Mouse (Mus musculus) R1 (cell line): ENCODE measurements around the gene D030056L22Rik.

Source experiments
- DNase-seq: peaks from one replicate; pipeline ENCODE4 v3.0.0-alpha.2; 2018; ENCODE audit warnings: low read depth, low spot score

D030056L22Rik gene

DNA sequence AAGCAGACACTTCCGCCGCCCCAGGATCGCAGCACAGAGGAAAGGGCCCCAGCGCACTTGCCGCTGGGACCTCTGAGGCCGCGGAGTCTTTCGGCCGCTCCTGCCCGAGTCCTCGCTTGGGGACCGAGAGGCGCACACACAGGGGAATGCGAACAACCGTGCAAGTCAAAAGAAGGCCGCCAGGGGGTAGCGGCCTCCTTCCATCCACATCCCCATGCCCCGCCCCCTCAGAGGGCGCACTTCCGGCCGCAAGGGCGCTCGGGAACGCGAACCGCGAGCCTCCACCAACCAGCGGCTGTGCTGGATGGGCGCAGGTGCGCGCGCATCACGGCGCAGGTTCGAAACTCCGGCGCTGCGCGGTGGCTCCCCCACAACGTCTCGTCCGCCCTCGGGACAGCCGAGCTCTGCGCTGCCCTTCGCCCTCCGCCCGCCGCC is at the start of gene D030056L22Rik:
TSS of gene D030056L22Rik (plus strand) at position 328 of the 435 bp plus-strand sequence.
- peak; percentile 98 for DNase-seq

DNA sequence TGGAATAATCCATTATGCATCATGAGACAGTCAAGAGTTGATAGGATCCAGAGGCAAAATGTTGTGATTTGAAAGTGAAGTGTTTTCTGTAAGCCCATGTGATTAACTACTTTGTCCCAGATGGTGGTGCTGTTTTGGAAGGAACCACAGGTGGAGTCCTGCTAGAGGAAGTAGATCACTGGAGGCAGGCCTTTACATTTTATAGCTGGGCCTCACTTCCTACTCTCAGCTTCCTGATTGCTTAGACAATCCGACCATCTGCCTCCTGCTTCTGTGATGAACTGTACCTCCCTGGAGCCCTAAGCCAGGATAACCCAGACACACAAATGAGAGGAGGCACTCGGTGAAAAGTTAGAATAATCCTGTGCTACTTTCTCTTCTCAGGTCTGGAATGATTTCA is 49.1 kb upstream of the D030056L22Rik start:
- peak; percentile 72 for DNase-seq

DNA sequence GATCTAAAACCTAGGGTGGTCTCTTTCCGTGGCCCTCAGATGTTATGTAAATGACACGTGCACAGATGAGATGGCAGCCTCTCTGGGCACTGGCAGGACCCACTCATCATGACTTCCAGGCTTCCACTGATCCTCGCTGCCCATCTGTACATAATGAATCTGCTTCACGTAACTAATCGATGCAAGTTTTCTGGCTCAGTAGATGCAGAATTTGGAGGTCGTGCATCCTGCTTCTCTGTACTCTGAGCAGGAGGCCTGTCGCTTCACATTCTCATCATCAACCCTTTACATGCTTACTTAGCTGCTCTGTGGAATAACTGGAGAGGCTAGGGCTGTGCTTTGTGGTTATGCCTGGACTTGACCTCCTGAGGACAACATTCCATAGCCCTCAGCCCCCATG is 46.0 kb upstream of the D030056L22Rik start:
- DNase-seq = no peak

DNA sequence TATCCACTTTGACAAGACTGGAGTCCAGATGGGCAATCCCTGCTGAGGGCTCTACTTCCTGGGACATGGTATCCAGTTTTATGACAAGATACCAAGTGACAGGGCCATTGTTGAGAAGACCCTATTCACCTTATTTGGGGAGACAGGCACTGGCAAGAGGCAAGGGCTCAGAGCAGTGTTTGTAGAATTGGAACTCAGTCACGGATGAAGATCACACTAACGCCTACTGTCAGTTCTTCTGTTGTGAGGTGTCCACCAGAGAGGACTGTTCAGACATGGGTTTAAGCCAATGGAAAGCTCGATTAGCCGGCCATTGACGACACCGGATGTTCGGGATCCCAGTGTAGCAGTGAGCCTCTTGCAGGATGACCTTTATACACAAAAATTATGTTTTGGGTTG is 43.4 kb upstream of the D030056L22Rik start:
- no peak for DNase-seq

DNA sequence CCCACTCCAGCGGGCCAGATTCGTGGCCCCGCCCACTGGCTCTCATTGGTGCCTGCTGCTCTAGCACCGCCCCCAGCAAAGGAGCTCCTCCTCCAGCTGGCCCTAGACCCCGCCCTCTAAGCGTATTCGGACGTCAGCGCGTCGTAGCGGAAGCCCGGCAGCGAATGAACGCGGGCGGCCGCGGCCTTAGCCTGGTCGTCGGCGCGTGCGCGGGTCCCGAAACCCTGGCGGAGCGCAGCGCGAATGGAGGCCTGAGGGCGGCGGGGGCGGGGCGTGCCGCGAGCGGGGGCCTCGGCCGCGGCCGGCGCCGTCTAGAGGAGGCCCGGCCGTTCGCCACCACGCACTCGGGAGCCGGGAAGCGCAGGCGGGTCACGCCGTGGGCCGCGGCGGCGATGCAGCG is 42.4 kb upstream of the D030056L22Rik start, which contains the start of gene Carnmt1:
TSS of gene Carnmt1 (plus strand) at position 157 of the 400 bp plus-strand sequence.
- DNase-seq = peak; percentile 95

DNA sequence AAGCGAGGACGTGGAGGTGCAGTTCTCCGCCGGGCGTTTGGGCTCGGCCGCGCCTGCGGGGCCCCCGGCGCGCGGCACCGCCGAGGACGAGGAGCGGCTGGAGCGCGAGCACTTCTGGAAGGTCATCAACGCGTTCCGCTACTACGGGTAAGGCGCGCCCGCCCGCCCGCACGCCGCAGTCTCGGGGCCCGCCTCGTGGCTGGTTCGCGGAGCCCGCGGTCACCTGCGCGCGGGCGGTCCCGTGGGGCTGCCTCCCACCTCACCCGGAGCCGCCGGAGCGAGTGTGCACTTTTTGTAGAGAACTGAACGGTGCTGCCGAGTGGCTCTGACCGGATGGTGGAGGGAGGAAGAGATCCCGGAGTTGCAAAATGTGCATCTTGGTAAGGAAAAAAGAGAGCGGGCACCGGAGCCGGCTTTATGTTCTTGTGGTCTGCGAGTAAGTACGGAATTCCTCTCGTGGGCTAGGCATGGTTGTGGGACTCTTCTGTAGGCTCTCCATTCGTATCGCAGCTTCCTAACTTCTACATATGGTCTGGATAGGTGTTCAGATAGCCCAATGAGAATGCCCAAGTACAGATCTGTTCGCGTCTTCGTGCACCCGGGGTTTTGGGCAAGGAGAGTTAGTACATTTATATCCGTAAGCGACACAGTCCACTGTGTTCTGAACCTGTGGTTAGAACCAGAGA is 41.8 kb upstream of the D030056L22Rik start:
- DNase-seq = peak; percentile 62

DNA sequence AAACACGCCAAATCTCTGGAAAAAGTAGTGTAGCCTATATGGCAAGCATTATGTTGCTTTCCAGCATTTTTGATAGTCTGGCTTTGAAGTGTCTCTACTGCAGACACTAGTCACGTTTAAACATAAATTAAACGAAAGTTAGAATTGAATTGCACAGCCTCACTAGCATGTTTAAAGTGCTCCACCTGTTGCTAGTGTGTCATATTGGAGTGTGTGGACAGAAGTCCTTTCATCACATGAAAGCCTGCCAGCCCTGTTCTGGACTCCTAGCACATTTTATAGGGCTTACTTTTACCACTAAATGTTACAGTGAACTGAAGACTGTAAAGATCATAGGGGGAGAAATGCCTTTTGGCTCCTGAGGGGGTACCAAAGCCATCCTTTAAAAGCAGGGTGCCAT is 40.5 kb upstream of the D030056L22Rik start:
- no peak for DNase-seq

DNA sequence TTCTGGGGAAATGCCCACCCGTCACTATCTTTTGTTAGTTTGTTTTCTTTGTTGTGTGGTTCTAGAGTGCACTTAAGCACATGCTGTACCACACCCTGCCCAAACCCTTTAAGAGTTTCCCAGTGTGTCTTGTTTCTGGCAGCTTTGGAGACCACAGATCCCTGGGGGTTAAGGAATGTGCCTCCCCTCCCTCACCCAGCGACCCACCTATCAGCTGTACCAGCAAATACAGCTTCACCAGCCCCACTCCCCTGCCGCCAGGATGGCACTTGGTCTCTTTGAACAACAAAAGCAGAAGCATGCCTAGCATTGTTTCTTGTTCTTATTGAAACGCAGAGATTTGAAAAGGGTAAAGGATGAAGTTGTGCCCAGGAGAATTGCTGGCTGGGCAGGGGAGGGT is 39.9 kb upstream of the D030056L22Rik start:
- DNase-seq = peak; percentile 95

DNA sequence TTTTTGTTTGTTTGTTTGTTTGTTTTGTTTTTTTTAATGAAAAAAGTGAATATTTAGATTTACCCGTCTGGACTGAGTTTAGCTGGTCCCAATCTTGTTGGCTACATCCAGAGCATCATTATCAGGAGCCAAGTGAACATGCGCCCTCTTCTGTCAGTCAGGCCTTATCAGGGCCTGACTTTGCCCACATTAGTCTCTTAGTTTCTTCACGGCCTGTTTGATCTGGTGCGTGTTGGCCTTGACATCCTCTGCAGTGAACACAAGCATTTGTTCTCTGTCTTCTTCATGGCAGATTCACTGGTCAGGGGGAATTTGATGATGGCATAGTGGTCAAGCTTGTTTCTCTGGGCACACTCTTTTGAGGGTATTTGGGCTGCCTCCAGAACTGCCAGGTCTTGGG is 30.9 kb upstream of the D030056L22Rik start:
- DNase-seq = no peak

DNA sequence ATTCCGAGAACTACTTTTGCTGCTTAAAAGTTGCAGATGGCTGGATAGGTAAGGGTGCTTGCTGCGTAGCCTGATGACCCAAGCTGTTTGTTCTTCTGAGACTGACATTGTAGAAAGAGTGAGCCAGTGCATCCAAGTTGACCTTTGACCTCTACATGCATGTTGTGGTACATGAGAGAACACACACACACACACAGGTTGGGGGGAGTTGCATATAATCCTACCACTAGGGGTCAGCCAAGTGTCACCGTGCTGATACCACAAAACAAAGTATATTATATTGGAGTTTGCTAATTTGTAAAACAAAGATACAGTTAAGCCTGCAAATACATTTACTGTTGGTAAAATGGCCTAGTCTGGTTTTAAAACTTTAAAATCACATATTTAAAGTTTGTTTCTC is 25.4 kb upstream of the D030056L22Rik start:
- DNase-seq = peak; percentile 78

DNA sequence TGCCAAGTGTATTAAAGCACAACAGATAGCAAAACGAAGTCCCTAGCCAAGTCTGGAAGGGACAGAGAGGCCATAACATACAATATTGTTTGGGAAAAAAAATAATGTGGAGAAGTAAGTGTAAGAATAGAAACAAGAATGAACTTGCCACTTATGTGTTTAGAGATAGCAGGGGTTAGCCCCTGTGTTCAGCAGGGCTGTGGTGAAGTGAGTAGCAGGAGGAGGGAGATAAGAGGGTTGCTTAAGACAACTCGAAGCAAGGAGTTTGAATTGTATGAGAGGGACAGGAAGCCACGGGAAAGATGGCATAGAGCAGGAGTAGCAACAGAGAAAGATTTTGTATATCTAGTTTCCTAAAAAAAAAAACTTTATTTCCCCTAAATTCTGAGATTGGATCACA is 20.8 kb upstream of the D030056L22Rik start:
- no peak for DNase-seq

DNA sequence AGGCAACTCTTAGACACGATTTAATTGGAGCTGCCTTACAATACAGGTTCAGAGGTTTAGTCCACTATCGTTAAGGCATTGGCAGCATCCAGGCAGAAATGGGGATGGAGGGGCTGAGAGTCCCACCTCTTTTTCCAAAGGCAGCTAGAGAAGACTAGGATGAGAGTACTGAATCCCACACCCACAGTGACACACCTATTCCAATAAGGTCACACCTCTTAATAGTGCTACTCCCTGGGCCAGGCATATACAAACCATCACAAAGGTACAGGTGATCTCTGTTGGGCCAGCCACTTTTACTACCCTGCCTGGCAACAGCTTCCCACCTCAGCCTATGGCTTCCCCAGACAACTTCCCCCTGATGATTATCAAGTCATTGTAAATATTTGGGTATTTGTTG is 20.2 kb upstream of the D030056L22Rik start:
- DNase-seq = no peak

DNA sequence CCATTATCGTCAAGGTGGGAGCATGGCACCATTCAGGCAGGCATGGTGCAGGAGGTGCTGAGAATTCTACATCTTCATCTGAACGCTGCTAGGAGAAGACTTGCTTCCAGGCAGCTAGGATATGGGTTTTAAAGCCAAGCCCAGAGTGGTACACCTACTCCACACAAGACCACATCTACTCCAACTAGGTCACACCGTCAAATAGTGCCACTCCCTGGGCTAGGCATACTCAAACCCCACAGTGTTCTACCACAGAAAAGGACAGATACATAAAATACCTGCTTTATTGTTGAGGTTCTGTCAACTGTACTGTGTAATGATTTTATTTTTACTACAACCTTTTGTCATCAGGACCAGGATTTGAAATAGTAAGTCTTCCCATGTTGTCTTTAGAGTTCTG is 17.9 kb upstream of the D030056L22Rik start:
- DNase-seq = no peak

DNA sequence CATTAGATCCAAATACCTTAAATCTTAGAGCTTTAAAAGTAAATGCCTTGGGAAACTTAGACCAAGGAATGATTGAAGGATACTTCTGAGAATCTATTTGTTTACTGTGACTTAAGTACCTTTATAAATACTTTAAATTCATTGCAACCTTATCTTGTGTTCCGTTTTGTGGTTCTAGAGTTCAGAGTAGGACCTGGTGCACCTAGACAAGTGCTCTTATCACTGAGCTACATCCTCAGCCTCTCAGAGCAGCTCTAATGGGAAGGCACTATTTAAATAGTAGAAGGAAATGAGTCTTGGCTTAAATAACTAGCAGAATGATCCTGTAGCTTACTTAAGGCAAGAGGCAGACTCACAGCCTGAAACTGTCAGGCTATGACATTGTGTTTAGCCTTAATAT is 17.4 kb upstream of the D030056L22Rik start:
- no peak for DNase-seq

DNA sequence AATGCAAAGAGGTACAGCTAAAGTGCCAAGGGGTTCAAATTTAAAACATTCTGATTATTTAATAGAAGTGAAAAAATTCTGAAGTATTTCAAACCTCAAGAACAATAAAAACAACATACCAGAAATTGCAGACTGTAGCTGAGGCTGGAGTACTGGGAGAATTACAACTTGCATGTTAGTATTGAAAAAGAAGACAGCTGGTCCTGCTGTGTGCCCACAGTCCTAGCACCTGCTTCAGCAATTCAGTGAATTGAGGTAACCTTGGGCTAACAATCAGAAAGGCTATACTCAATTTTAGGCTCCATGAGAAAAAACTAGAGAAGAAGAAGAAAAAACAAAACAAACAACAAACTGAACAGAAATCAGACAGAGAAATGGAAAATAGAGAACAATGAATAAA is 4.9 kb upstream of the D030056L22Rik start:
- no peak for DNase-seq

DNA sequence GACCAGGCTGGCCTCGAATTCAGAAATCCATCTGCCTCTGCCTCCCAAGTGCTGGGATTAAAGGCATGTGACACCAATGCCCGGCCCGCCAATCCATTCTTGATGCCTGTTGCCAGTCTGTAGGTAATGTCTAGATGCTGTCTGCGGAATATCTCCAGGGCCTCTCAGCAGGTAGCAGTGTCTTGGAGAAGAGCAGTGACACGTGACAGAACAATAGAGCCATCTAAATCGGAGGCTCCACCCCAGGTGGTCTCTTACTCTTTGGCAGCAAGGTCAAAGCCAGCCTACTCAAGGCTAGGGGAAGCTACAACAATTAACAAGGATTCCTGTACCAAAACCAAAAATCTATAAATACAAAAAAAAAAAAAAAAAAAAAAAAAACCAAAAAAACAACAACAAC is 2.1 kb upstream of the D030056L22Rik start:
- DNase-seq = peak; percentile 94

DNA sequence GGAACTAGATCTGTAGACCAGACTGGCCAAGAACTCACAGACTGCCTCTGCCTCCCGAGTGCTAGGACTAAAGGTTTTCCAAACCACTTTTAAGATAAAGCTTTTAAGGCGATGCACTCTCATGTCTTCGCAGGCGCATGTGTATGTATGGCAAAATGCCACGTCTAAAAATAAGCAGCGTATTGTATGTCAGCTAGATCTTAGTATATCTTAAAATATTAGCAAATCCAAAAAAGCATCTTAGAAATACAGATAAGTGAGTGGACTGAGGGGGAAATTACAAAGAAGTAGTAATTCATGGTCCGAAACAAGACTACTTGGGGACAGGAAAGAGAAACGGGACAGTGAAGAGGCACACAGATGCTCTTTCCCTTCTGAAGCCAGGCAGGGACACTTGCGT is 1.4 kb upstream of the D030056L22Rik start:
- no peak for DNase-seq

DNA sequence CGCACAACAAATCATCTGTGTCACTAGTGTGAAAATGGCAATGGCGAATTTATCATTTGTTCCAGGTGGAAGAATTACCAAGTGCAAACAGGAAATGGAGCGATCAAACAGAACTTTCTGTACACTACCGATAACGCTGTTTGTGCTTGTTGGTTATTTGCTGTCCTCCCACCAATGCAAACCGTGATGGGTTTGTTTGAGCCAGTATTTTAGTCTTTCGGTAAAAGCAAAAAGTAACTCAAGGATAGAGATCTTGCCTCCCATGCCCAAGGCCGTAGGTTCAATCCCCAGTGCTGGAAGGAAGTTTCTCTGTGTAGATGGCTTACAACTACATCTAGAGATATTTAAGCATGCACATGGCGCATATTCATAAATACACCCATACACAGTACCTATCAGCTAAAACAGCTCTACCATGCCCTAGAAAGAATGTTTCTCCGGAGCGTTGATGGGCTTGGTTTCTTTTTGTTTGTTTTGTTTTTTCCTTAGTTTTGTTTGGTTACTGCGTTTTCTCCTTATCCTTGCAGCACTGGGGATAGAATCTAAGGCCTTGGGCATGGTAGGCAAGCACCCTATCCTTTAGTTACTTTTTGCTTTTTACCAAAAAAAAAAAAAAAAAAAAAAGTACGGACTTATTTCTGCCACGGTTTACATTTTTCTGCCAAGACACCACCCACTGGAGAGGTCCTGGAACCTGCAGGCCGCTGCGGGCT is 684 bp upstream of the D030056L22Rik start:
- DNase-seq = no peak

DNA sequence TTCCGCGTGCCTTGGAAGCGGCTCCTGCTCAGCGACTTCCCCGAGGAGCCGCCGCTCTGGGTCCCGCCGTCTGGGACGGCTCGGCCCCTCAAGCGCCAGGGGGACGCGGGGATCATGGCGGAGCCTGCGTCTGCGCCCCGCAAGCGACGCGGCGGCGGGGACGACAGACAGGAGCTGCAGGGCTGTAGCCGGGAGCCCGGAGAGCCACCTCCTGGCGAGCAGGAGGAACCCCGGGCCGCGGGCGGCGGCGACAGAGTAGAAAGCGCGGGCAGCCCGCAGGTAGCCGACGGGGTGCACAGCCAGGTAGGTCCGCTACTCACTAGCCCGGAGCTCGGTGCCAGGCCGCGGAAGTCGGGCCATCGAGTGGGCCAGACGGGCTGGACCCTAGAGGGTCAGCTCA is 364 bp downstream of the D030056L22Rik start:
- peak; percentile 32 for DNase-seq

DNA sequence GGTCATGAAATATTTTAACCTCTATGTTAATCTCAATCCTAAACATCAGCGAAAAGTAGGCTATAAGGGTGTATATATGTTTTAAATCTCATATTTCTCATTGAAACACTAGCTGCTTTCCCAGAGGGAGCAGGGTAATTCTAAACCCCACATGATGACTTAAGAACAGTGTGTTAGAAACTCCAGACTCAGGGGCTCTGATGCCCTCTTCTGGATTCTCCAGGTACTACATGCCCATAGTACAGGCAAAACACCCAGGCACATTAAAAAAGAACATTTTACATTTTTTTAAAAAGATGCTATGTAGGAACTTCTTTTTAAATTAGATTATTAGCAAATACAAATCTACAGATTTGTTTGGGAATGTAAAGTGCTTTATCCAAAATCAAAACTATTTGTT is 3.4 kb downstream of the D030056L22Rik start:
- DNase-seq = peak; percentile 75

DNA sequence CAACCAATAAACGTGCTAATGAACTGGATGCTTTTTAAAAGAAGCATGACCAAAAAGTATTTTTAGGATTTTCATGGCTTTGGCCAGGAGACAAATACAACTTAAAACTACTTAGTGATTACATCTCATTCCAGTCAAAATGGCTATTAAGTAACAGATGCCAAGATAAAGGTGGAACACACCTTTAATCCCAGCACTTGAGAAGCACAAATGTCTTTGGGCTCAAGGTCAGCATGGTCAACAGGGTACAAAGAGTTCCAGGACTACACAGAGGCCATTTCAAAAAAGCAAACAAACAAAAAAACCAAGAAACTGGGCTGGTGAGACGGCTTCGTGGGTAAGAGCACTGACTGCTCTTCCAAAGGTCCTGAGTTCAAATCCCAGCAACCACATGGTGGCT is 7.3 kb downstream of the D030056L22Rik start:
- peak; percentile 34 for DNase-seq

DNA sequence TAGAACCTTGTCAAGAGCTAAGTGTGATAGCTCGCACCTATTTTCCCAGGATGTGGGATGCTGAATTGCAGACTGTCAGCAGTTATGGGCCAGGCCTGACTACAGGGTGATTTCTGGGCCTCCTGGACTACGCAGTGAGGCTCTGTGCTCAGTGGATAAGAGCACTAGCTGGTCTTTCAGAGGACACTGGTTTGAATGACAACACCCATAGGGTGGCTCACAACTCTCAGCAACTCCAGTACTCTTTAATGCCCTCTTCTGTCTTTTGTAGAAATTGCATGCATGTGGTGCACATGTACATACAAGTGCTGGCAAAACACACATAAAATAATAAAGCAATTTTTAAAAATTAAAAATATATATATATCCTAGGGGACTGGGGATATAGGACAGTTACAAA is 12.2 kb downstream of the D030056L22Rik start:
- DNase-seq = no peak

DNA sequence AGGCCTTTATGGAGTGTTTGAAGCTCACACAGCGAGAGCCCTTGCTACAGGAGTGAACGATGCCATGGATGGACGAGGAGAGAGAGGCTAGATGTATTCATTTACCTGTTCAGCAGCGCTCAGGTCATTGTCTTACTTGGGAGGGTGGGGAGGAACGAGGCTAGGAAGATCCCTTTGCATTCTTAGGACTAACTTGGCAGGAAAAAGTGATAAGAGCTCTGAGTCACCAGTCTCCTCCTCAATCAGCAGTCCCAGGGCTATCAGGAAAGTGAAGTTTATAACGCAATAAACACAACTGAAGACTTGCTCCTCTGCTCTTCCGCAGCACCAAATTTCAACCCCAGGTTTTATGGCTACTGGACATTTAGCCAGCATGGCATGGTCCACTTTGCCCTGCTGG is 17.3 kb downstream of the D030056L22Rik start:
- DNase-seq = no peak
